Comparison of ENCODE assay signal across 12 mouse cellular contexts in genomic region chr5:144368661-144369205, GRCm38 (mm10).
"Had no signal": no experiment of that assay in that cellular context is flagged by ENCODE, and none has a peak within 500 bp of the region (broad histone marks: within the 10 kb centered on the region; RNA-seq: fewer than 3 reads in every experiment).

No protein-coding gene starts in this region.

- H3K9ac ChIP-seq: limb, embryonic 15.5 days; liver, embryonic 14.5 days; midbrain, embryonic 13.5 days had no signal

- H3K36me3 ChIP-seq: limb, embryonic 15.5 days; midbrain, embryonic 13.5 days had no signal

- H3K4me2 ChIP-seq: limb, embryonic 15.5 days; midbrain, embryonic 13.5 days had no signal

- H3K4me1 ChIP-seq: limb, embryonic 15.5 days; midbrain, embryonic 13.5 days had no signal

- H3K4me3 ChIP-seq: limb, embryonic 15.5 days; midbrain, embryonic 13.5 days had no signal

- H3K27me3 ChIP-seq: limb, embryonic 15.5 days; midbrain, embryonic 13.5 days had no signal

- ATAC-seq: midbrain, embryonic 13.5 days had no signal

- H3K27ac ChIP-seq: kidney, postnatal 0 days; limb, embryonic 15.5 days; liver, embryonic 14.5 days; midbrain, embryonic 13.5 days had no signal

- DNase-seq: kidney, adult 9 months; kidney, postnatal 4 days; left cerebral cortex, postnatal 4 days; lung, adult 18-20 months; right cerebral cortex, adult 18-20 months; right cerebral cortex, postnatal 25 days; thymus, adult 18-20 months; thymus, postnatal 14 days had no signal

- H3K9me3 ChIP-seq: limb, embryonic 15.5 days; midbrain, embryonic 13.5 days had no signal
